Mouse (Mus musculus): ENCODE measurements around the gene Gm10118. TPM values are rescaled to one million over a fixed set of nuclear protein-coding genes. Genes with fewer than 3 reads are reported as not detected.

The Gm10118 gene
- polyA plus RNA-seq (2014; fragmentation: Nextera tagmentation; extraction: Ambion mirVana), result not detected in 2 replicates

DNA sequence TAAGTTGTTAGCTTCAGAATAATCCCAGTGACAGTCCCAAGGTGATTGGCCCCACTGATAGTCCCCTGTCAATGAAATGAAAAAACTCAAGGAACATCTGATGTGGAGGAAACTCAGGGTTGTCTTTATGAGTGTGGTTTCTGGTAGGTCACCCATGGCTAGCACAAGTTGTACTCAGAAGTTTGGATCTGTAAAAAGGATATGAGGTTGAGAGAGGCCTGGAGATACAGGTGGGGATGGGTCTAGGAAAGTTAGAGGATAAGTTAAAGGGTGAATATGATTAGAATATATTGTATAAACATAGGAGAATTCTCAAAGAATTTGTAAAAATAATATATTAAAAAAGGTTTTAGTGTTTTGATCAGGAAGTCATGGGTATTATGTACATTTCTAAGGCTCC lies at the start of gene Gm10118:
Gene Gm10118 (minus strand): TSS at position 101 of the 400 bp plus-strand sequence.
- no peak for DNase-seq (ENCODE audit: low spot score)
- H3K9me3 ChIP-seq (ENCODE audit: control insufficient read depth, low read length), result no peaks in the 10 kb centered on the region
- no peaks in the 10 kb centered on the region for H3K27me3 ChIP-seq (ENCODE audit: control insufficient read depth, insufficient read depth, low read length)

DNA sequence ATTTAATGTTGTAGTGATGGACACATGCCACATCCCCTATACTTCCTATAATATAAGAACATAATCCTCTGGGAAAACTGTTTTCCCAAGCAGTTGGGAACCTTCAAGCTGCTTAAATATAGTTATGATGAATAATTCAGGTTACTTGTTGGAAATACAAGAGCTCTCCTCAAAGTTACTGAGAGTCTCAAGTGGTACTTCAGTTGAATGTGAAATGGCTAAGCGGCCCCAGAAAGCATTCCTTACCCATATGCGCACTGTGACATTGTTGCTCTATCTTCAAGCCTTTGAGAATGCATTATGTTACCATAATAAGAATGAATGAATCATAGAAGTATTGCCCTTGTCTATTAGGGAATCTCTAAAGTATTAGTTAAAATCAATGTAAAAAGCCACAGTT lies 45.1 kb upstream of the Gm10118 start:
- no peaks in the 10 kb centered on the region for H3K4me1 ChIP-seq (ENCODE audit: control insufficient read depth, insufficient read depth, low read length)
- H3K27ac ChIP-seq (replicated peaks; ENCODE audit: low read depth, low read length), result no peak overlapping the region
- no peak overlapping the region for H3K4me3 ChIP-seq (ENCODE audit: low read depth, low read length)
- H3K9me3 ChIP-seq (ENCODE audit: control insufficient read depth, low read length), result no peaks in the 10 kb centered on the region
- H3K9ac ChIP-seq (ENCODE audit: low read length), result no peak overlapping the region
- H3K4me2 ChIP-seq (ENCODE audit: low read depth, severe bottlenecking), result no peak overlapping the region
- H3K27me3 ChIP-seq (ENCODE audit: control insufficient read depth, insufficient read depth, low read length), result no peaks in the 10 kb centered on the region
- 89% methylated on average over 2 of the region's 2 CpGs for WGBS
- H3K36me3 ChIP-seq (ENCODE audit: control insufficient read depth, insufficient read depth, low read length), result no peaks in the 10 kb centered on the region
- ATAC-seq (ENCODE audit: insufficient number of reproducible peaks, low FRiP score, low TSS enrichment, low read depth) (no peak), DNase-seq (ENCODE audit: low spot score) (no peak)

More for the DNA sequence above, at the start of gene Gm10118:
- Histone ChIP-seq H3K36me3 (ENCODE audit: control insufficient read depth, insufficient read depth, low read length) (no peaks in the 10 kb centered on the region), H3K4me1 (ENCODE audit: control insufficient read depth, insufficient read depth, low read length) (no peaks in the 10 kb centered on the region), H3K4me2 (ENCODE audit: low read depth, severe bottlenecking) (no peak within 1 kb of the TSS), H3K27ac (replicated peaks; ENCODE audit: low read depth, low read length) (no peak within 1 kb of the TSS), H3K4me3 (ENCODE audit: low read depth, low read length) (no peak within 1 kb of the TSS), H3K9ac (ENCODE audit: low read length) (no peak within 1 kb of the TSS)
- no peak for ATAC-seq (ENCODE audit: insufficient number of reproducible peaks, low FRiP score, low TSS enrichment, low read depth)

DNA sequence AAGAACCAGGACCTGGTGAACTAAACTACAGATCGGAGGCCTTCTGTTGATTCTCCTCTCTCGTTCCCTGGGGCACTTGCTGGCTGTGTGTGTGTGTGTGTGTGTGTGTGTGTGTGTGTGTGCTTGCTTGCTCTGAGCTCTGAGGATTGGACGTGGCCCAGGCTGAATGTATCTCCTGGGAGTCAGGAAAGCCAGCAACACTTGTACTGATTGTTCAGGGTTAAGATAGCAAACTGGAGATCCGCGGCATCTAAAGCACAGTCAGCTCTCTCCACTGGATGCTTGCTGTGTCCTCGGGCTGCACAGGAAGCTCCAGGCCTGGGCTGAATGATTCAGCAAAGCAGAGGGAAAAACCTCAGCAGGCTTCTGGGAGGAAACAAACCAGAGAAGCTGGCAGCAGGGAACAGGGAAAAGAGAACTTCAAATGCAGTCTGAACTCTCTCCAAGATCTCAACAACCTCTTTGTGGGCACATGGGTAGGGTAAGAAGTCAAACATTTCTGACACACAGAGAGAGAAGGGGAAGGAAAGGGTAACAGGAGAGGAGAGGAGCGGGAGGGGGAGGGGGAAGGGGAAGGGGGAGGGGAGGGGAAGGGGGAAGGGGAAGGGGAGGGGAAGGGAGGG lies 27.2 kb upstream of the Gm10118 start:
- Histone ChIP-seq H3K27me3 (ENCODE audit: control insufficient read depth, insufficient read depth, low read length) (no peaks in the 10 kb centered on the region), H3K36me3 (ENCODE audit: control insufficient read depth, insufficient read depth, low read length) (no peaks in the 10 kb centered on the region), H3K4me2 (ENCODE audit: low read depth, severe bottlenecking) (no peak overlapping the region), H3K4me3 (ENCODE audit: low read depth, low read length) (no peak overlapping the region), H3K9ac (ENCODE audit: low read length) (no peak overlapping the region), H3K4me1 (ENCODE audit: control insufficient read depth, insufficient read depth, low read length) (no peaks in the 10 kb centered on the region), H3K27ac (replicated peaks; ENCODE audit: low read depth, low read length) (no peak overlapping the region), H3K9me3 (ENCODE audit: control insufficient read depth, low read length) (no peaks in the 10 kb centered on the region)
- no peak for DNase-seq (ENCODE audit: low spot score)
- no peak for ATAC-seq (ENCODE audit: insufficient number of reproducible peaks, low FRiP score, low TSS enrichment, low read depth)
- WGBS, result 44% methylated on average over 6 of the region's 7 CpGs

DNA sequence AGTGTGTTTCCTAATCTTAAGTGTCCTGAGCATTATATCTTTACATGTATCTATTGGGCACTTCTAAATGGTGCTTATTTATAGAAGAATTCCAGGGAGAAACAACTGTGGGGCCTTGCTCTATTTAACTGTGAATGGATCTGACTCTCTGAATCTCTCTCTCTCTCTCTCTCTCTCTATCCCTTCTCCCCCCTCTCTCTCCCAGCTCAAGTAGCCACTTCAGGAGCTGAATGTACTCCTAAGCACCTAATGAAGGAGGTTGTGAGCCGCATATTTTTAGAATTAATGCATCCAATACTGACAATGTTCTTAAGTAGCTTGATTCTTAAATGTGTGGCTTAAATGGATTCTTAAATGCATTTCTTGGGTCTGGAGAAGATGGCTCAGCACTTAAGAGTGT lies 24.2 kb upstream of the Gm10118 start:
- no peaks in the 10 kb centered on the region for H3K4me1 ChIP-seq (ENCODE audit: control insufficient read depth, insufficient read depth, low read length)
- ATAC-seq (ENCODE audit: insufficient number of reproducible peaks, low FRiP score, low TSS enrichment, low read depth), result no peak
- no peak for DNase-seq (ENCODE audit: low spot score)
- H3K4me2 ChIP-seq (ENCODE audit: low read depth, severe bottlenecking), result no peak overlapping the region
- H3K36me3 ChIP-seq (ENCODE audit: control insufficient read depth, insufficient read depth, low read length), result no peaks in the 10 kb centered on the region
- 97% methylated on average over 1 of the region's 1 CpGs for WGBS
- H3K27ac ChIP-seq (replicated peaks; ENCODE audit: low read depth, low read length), result no peak overlapping the region
- H3K9ac ChIP-seq (ENCODE audit: low read length), result no peak overlapping the region
- H3K4me3 ChIP-seq (ENCODE audit: low read depth, low read length), result no peak overlapping the region
- no peaks in the 10 kb centered on the region for H3K9me3 ChIP-seq (ENCODE audit: control insufficient read depth, low read length)
- no peaks in the 10 kb centered on the region for H3K27me3 ChIP-seq (ENCODE audit: control insufficient read depth, insufficient read depth, low read length)

DNA sequence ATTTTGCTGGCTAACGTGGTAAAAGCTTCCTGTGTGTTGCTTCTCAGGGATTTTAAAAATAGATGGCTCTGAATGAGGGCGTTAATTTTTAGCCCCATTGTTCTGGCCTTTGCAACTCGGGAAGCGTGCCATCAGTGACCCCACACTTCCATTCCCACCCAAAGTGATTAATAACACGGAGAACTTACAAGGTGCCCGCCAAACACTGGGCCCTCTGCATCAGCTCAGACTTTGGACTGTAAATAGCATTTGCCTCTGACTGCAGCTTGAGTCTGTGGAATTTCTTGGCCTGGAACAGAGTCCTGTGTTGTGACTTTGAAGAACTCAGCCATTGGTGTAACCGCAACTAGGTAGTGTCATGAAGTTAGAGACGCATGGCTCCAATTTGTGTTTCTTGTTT lies 23.6 kb upstream of the Gm10118 start:
- no peak overlapping the region for H3K4me3 ChIP-seq (ENCODE audit: low read depth, low read length)
- no peaks in the 10 kb centered on the region for H3K27me3 ChIP-seq (ENCODE audit: control insufficient read depth, insufficient read depth, low read length)
- no peaks in the 10 kb centered on the region for H3K9me3 ChIP-seq (ENCODE audit: control insufficient read depth, low read length)
- H3K27ac ChIP-seq (replicated peaks; ENCODE audit: low read depth, low read length), result no peak overlapping the region
- H3K9ac ChIP-seq (ENCODE audit: low read length), result no peak overlapping the region
- no peaks in the 10 kb centered on the region for H3K36me3 ChIP-seq (ENCODE audit: control insufficient read depth, insufficient read depth, low read length)
- DNase-seq (ENCODE audit: low spot score) (no peak), ATAC-seq (ENCODE audit: insufficient number of reproducible peaks, low FRiP score, low TSS enrichment, low read depth) (no peak)
- 81% methylated on average over 8 of the region's 8 CpGs for WGBS
- no peak overlapping the region for H3K4me2 ChIP-seq (ENCODE audit: low read depth, severe bottlenecking)
- no peaks in the 10 kb centered on the region for H3K4me1 ChIP-seq (ENCODE audit: control insufficient read depth, insufficient read depth, low read length)

DNA sequence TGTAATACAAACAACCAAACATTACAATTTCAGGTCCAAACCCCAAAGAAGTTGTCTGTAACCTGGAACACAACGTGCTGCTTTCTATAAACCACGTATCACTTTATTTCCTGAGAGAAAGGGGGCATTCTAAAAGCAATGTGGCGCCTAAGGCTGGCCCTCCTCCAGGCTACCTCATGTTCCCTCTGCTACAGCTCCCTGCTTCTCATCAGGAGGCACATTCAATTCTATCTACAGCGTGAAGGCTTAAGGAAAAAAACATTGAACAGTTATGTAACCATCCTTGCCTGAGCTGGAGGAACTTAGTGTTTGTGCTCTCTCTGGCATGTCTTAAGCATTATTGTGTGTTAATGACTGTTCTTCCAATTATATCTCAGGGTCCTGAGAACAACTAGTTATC lies 20.0 kb upstream of the Gm10118 start:
- Histone ChIP-seq H3K4me3 (ENCODE audit: low read depth, low read length) (no peak overlapping the region), H3K9me3 (ENCODE audit: control insufficient read depth, low read length) (no peaks in the 10 kb centered on the region), H3K27ac (replicated peaks; ENCODE audit: low read depth, low read length) (no peak overlapping the region), H3K27me3 (ENCODE audit: control insufficient read depth, insufficient read depth, low read length) (no peaks in the 10 kb centered on the region), H3K36me3 (ENCODE audit: control insufficient read depth, insufficient read depth, low read length) (no peaks in the 10 kb centered on the region), H3K4me2 (ENCODE audit: low read depth, severe bottlenecking) (no peak overlapping the region), H3K4me1 (ENCODE audit: control insufficient read depth, insufficient read depth, low read length) (no peaks in the 10 kb centered on the region), H3K9ac (ENCODE audit: low read length) (no peak overlapping the region)
- WGBS, result 89% methylated on average over 4 of the region's 4 CpGs
- no peak for ATAC-seq (ENCODE audit: insufficient number of reproducible peaks, low FRiP score, low TSS enrichment, low read depth)
- DNase-seq (ENCODE audit: low spot score), result no peak

DNA sequence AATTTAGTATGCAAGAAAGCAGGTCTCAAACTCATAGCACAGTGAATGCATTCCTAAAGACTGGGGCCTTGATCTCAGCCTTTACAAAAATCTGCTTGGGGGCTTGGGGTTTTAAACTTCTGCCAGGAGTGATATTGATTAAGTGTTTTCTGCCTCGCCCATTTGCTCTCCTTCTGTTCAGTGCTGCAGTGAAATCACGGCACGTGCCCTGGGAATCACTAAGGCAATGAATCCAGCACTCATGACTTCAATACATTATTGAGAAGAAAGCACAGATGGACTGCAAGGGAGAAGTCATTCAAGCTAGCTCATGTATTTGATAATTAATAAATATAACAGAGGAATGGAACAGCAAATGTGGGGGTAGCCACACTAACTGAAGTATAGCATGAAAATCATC lies 18.3 kb upstream of the Gm10118 start:
- no peak for DNase-seq (ENCODE audit: low spot score)
- H3K9ac ChIP-seq (ENCODE audit: low read length), result no peak overlapping the region
- H3K27ac ChIP-seq (replicated peaks; ENCODE audit: low read depth, low read length), result no peak overlapping the region
- 67% methylated on average over 3 of the region's 3 CpGs for WGBS
- ATAC-seq (ENCODE audit: insufficient number of reproducible peaks, low FRiP score, low TSS enrichment, low read depth), result no peak
- no peak overlapping the region for H3K4me3 ChIP-seq (ENCODE audit: low read depth, low read length)
- H3K36me3 ChIP-seq (ENCODE audit: control insufficient read depth, insufficient read depth, low read length), result no peaks in the 10 kb centered on the region
- H3K27me3 ChIP-seq (ENCODE audit: control insufficient read depth, insufficient read depth, low read length), result no peaks in the 10 kb centered on the region
- H3K9me3 ChIP-seq (ENCODE audit: control insufficient read depth, low read length), result no peaks in the 10 kb centered on the region
- H3K4me2 ChIP-seq (ENCODE audit: low read depth, severe bottlenecking), result no peak overlapping the region
- no peaks in the 10 kb centered on the region for H3K4me1 ChIP-seq (ENCODE audit: control insufficient read depth, insufficient read depth, low read length)

DNA sequence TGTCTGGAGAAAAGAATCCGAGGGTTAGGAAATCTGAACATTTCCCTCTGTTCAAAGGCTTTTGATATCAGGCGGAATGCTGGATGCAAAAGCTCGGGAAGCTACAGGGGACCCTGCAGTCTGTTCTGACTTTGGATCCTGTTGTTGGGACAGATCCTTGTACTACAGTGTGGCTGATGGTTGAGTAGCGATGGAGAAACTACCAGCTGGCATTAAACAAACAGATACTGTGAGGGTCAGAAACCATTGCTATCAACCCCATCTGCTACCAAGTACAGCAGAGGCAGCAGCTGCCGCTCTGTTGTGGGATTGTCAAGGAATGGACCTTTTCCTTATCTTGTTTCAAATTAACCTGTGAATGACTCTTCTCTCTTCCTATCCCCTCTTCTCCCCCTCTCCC lies 6.7 kb upstream of the Gm10118 start:
- H3K9ac ChIP-seq (ENCODE audit: low read length), result no peak overlapping the region
- no peak for DNase-seq (ENCODE audit: low spot score)
- no peak overlapping the region for H3K4me2 ChIP-seq (ENCODE audit: low read depth, severe bottlenecking)
- no peaks in the 10 kb centered on the region for H3K27me3 ChIP-seq (ENCODE audit: control insufficient read depth, insufficient read depth, low read length)
- no peak for ATAC-seq (ENCODE audit: insufficient number of reproducible peaks, low FRiP score, low TSS enrichment, low read depth)
- H3K4me1 ChIP-seq (ENCODE audit: control insufficient read depth, insufficient read depth, low read length), result no peaks in the 10 kb centered on the region
- no peaks in the 10 kb centered on the region for H3K9me3 ChIP-seq (ENCODE audit: control insufficient read depth, low read length)
- WGBS, result 76% methylated on average over 5 of the region's 5 CpGs
- H3K36me3 ChIP-seq (ENCODE audit: control insufficient read depth, insufficient read depth, low read length), result no peaks in the 10 kb centered on the region
- H3K4me3 ChIP-seq (ENCODE audit: low read depth, low read length), result no peak overlapping the region
- no peak overlapping the region for H3K27ac ChIP-seq (replicated peaks; ENCODE audit: low read depth, low read length)

DNA sequence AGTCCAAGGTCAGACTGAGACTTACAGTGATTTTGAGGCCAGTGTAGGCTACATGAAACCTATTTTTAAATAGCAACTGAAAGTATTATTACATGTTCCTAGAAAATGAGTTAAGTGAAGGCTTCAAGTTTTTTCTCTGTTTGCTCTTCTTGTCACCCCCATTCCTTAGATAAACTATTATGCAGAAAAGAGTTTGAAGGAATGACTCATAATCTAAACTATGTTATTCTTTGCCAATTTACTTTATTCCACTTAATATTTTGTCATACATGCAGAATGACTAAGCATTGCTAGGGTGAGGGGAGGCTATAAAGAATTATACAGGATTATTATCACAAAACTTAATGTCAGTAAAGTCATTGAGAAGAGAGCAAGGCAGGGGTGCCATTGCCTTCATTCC lies 18.4 kb downstream of the Gm10118 start:
- Histone ChIP-seq H3K9me3 (ENCODE audit: control insufficient read depth, low read length) (no peaks in the 10 kb centered on the region), H3K9ac (ENCODE audit: low read length) (no peak overlapping the region), H3K4me2 (ENCODE audit: low read depth, severe bottlenecking) (no peak overlapping the region), H3K36me3 (ENCODE audit: control insufficient read depth, insufficient read depth, low read length) (no peaks in the 10 kb centered on the region), H3K27me3 (ENCODE audit: control insufficient read depth, insufficient read depth, low read length) (no peaks in the 10 kb centered on the region), H3K4me1 (ENCODE audit: control insufficient read depth, insufficient read depth, low read length) (no peaks in the 10 kb centered on the region), H3K27ac (replicated peaks; ENCODE audit: low read depth, low read length) (no peak overlapping the region), H3K4me3 (ENCODE audit: low read depth, low read length) (no peak overlapping the region)
- no peak for DNase-seq (ENCODE audit: low spot score)
- no peak for ATAC-seq (ENCODE audit: insufficient number of reproducible peaks, low FRiP score, low TSS enrichment, low read depth)
